Comparison of ENCODE assay signal across 11 mouse cellular contexts in genomic region chr2:112309161-112309600, GRCm38 (mm10). TPM values are rescaled to one million over a fixed set of nuclear protein-coding genes. Genes with fewer than 3 reads are reported as not detected.
A peak's percentile ranks its signal among the peaks of the same experiment; 100 is the strongest.
DNase-seq lines count a peak whose midpoint lies in the region; ATAC-seq lines count a peak whose summit lies in the region.
"Had no signal": no experiment of that assay in that cellular context is flagged by ENCODE, and none has a peak within 500 bp of the region (broad histone marks: within the 10 kb centered on the region; RNA-seq: fewer than 3 reads in every experiment).

No protein-coding gene starts in this region.

- WGBS in liver, embryonic 11.5 days = 50% methylated on average over 10 of the region's 10 CpGs
- WGBS in heart, embryonic 15.5 days = 28% methylated on average over 10 of the region's 10 CpGs
- WGBS in midbrain, embryonic 14.5 days = 84% methylated on average over 10 of the region's 10 CpGs

- peak overlapping the region; percentile 13 for H3K4me2 ChIP-seq in liver, embryonic 11.5 days
- H3K4me2 ChIP-seq in heart, embryonic 15.5 days = peak overlapping the region; percentile 35
- no peak overlapping the region for H3K4me2 ChIP-seq in midbrain, embryonic 14.5 days (ENCODE audit: low read length)

- H3K27me3 ChIP-seq in liver, embryonic 11.5 days (replicated peaks; ENCODE audit: control insufficient read depth, insufficient read depth, low read length) = no peaks in the 10 kb centered on the region
- no peaks in the 10 kb centered on the region for H3K27me3 ChIP-seq in heart, embryonic 15.5 days
- no peaks in the 10 kb centered on the region for H3K27me3 ChIP-seq in midbrain, embryonic 14.5 days (ENCODE audit: control insufficient read depth, insufficient read depth, low read length)

- H3K9ac ChIP-seq in liver, embryonic 11.5 days (ENCODE audit: low read depth, low read length) = no peak overlapping the region
- no peak overlapping the region for H3K9ac ChIP-seq in heart, embryonic 15.5 days
- no peak overlapping the region for H3K9ac ChIP-seq in midbrain, embryonic 14.5 days (replicated peaks; ENCODE audit: low read length)

- H3K9me3 ChIP-seq in liver, embryonic 11.5 days (ENCODE audit: control insufficient read depth, low read length) = no peaks in the 10 kb centered on the region
- H3K9me3 ChIP-seq in heart, embryonic 15.5 days (replicated peaks) = no peaks in the 10 kb centered on the region
- no peaks in the 10 kb centered on the region for H3K9me3 ChIP-seq in midbrain, embryonic 14.5 days (ENCODE audit: control insufficient read depth, low read length)

- peak; percentile 14 to 52 for DNase-seq in adrenal gland, adult (ENCODE audit: inconsistent age in 2 of 2, low spot score in 1 of 2)
- DNase-seq in adrenal gland, postnatal 10 days = no peak
- DNase-seq in liver, embryonic 11.5 days (ENCODE audit: low spot score) = no peak
- no peak for DNase-seq in liver
- no peak for DNase-seq in embryo, embryonic 11 days
- DNase-seq in midbrain, embryonic 14.5 days = no peak

- peaks cover 4% of the 10 kb centered on the region; the same call in 1 of the 2 replicates for H3K4me1 ChIP-seq in liver, embryonic 11.5 days (replicated peaks; ENCODE audit: control insufficient read depth, insufficient read depth, low read length)
- H3K4me1 ChIP-seq in heart, embryonic 15.5 days (replicated peaks) = peaks cover 16% of the 10 kb centered on the region
- H3K4me1 ChIP-seq in midbrain, embryonic 14.5 days (ENCODE audit: control insufficient read depth, insufficient read depth, low read length) = no peaks in the 10 kb centered on the region

- no peak overlapping the region for H3K27ac ChIP-seq in liver, embryonic 11.5 days (ENCODE audit: low read depth, low read length)
- H3K27ac ChIP-seq in heart, embryonic 15.5 days = peak overlapping the region; percentile 62
- H3K27ac ChIP-seq in midbrain, embryonic 14.5 days (replicated peaks; ENCODE audit: low read depth, low read length) = no peak overlapping the region

- H3K4me3 ChIP-seq in liver, embryonic 11.5 days (ENCODE audit: low read depth, low read length) = no peak overlapping the region
- H3K4me3 ChIP-seq in heart, embryonic 15.5 days = no peak overlapping the region
- no peak overlapping the region for H3K4me3 ChIP-seq in midbrain, embryonic 14.5 days (replicated peaks; ENCODE audit: low read depth, low read length)

- 0 out of 2 replicates have a peak, but pooled peaks have one; percentile 56 for ATAC-seq in liver, embryonic 11.5 days (replicated peaks; ENCODE audit: low FRiP score)
- peak; percentile 50; the same call in 1 of the 2 replicates for ATAC-seq in heart, embryonic 15.5 days (replicated peaks; ENCODE audit: insufficient number of reproducible peaks, insufficient read depth, low FRiP score, low read depth)
- ATAC-seq in megakaryocyte, adult 5-6 weeks (ENCODE audit: poor library complexity, severe bottlenecking) = peak; percentile 21; the same call in 1 of the 2 replicates
- no peak for ATAC-seq in midbrain, embryonic 14.5 days (ENCODE audit: low FRiP score, low TSS enrichment)

- no peaks in the 10 kb centered on the region for H3K36me3 ChIP-seq in liver, embryonic 11.5 days (ENCODE audit: control insufficient read depth, insufficient read depth, low read length)
- no peaks in the 10 kb centered on the region for H3K36me3 ChIP-seq in heart, embryonic 15.5 days
- H3K36me3 ChIP-seq in midbrain, embryonic 14.5 days (ENCODE audit: control insufficient read depth, insufficient read depth, low read length) = no peaks in the 10 kb centered on the region

RNA-seq across cellular contexts. Expression of gene Gm21985, which starts 43.1 kb away (rescaled TPM):
- under 1 TPM in 1 of 2 experiments, not detected in 1; 0.54 TPM for total RNA-seq in adrenal gland, postnatal 10 days (2021)
- not detected in 2 replicates for polyA plus RNA-seq in liver, embryonic 11.5 days (2014; fragmentation: Nextera tagmentation; extraction: Ambion mirVana)
- polyA plus RNA-seq in heart, embryonic 15.5 days (2015; fragmentation: Nextera tagmentation; extraction: Ambion mirVana) = not detected in 2 replicates
- not detected in 2 replicates for total RNA-seq in megakaryocyte, adult 5-6 weeks (2015)
- total RNA-seq in megakaryocyte, adult 5-6 weeks (2017) = 0.24 and 0.95 TPM in 2 replicates
- not detected in 2 replicates for polyA plus RNA-seq in midbrain, embryonic 14.5 days (2014; fragmentation: Nextera tagmentation; extraction: Ambion mirVana)
- total RNA-seq: liver, adult 2 months had no signal
- polyA plus RNA-seq: liver, adult 2 months; spleen, adult 2 months had no signal

RNA-seq across cellular contexts. Expression of gene Slc12a6, which starts 43.6 kb away (rescaled TPM):
- total RNA-seq in adrenal gland, postnatal 10 days (2021) = 10 to 100 TPM; 33.1 to 43.7 TPM
- 12.3 and 12.7 TPM in 2 replicates for polyA plus RNA-seq in liver, embryonic 11.5 days (2014; fragmentation: Nextera tagmentation; extraction: Ambion mirVana)
- 9.6 and 11.4 TPM in 2 replicates for polyA plus RNA-seq in heart, embryonic 15.5 days (2015; fragmentation: Nextera tagmentation; extraction: Ambion mirVana)
- 108 and 110 TPM in 2 replicates for total RNA-seq in megakaryocyte, adult 5-6 weeks (2015)
- 111 and 132 TPM in 2 replicates for total RNA-seq in megakaryocyte, adult 5-6 weeks (2017)
- 18.6 and 25.9 TPM in 2 replicates for polyA plus RNA-seq in midbrain, embryonic 14.5 days (2014; fragmentation: Nextera tagmentation; extraction: Ambion mirVana)

RNA-seq across cellular contexts. Expression of gene Nop10, which starts 47.5 kb away (rescaled TPM):
- total RNA-seq in adrenal gland, postnatal 10 days (2021) = 100 to 1,000 TPM; 121 to 126 TPM
- polyA plus RNA-seq in liver, embryonic 11.5 days (2014; fragmentation: Nextera tagmentation; extraction: Ambion mirVana) = 346 and 364 TPM in 2 replicates
- 159 and 160 TPM in 2 replicates for polyA plus RNA-seq in heart, embryonic 15.5 days (2015; fragmentation: Nextera tagmentation; extraction: Ambion mirVana)
- total RNA-seq in megakaryocyte, adult 5-6 weeks (2015) = 48.1 and 56.2 TPM in 2 replicates
- 72.9 and 74.8 TPM in 2 replicates for total RNA-seq in megakaryocyte, adult 5-6 weeks (2017)
- polyA plus RNA-seq in midbrain, embryonic 14.5 days (2014; fragmentation: Nextera tagmentation; extraction: Ambion mirVana) = 136 and 182 TPM in 2 replicates

RNA-seq across cellular contexts. Expression of gene Nutm1, which starts 50.1 kb away (rescaled TPM):
- not detected for total RNA-seq in adrenal gland, postnatal 10 days (2021)
- not detected in 2 replicates for polyA plus RNA-seq in liver, embryonic 11.5 days (2014; fragmentation: Nextera tagmentation; extraction: Ambion mirVana)
- not detected in 2 replicates for polyA plus RNA-seq in heart, embryonic 15.5 days (2015; fragmentation: Nextera tagmentation; extraction: Ambion mirVana)
- total RNA-seq in megakaryocyte, adult 5-6 weeks (2015) = not detected in 2 replicates
- not detected in 2 replicates for total RNA-seq in megakaryocyte, adult 5-6 weeks (2017)
- polyA plus RNA-seq in midbrain, embryonic 14.5 days (2014; fragmentation: Nextera tagmentation; extraction: Ambion mirVana) = 0.05 TPM in 1 of 2 replicates, not detected in the other
- total RNA-seq: heart, postnatal 14 days; liver, adult 2 months had no signal
- polyA plus RNA-seq: liver, adult 2 months; spleen, adult 2 months had no signal

RNA-seq across cellular contexts. Expression of gene Emc4, which starts 58.6 kb away (rescaled TPM):
- 10 to 100 TPM; 75.7 to 89.7 TPM for total RNA-seq in adrenal gland, postnatal 10 days (2021)
- 82.2 and 84.8 TPM in 2 replicates for polyA plus RNA-seq in liver, embryonic 11.5 days (2014; fragmentation: Nextera tagmentation; extraction: Ambion mirVana)
- polyA plus RNA-seq in heart, embryonic 15.5 days (2015; fragmentation: Nextera tagmentation; extraction: Ambion mirVana) = 92.2 and 97.4 TPM in 2 replicates
- total RNA-seq in megakaryocyte, adult 5-6 weeks (2015) = 60.0 and 65.6 TPM in 2 replicates
- total RNA-seq in megakaryocyte, adult 5-6 weeks (2017) = 39.5 and 39.9 TPM in 2 replicates
- 147 and 187 TPM in 2 replicates for polyA plus RNA-seq in midbrain, embryonic 14.5 days (2014; fragmentation: Nextera tagmentation; extraction: Ambion mirVana)

Comparison
In these comparisons a context has a peak if more than half of its experiments do, and no peak if none do; other contexts are left out.
1. DNase-seq: peak in adrenal gland, adult (2 of 2); none in adrenal gland, postnatal 10 days (single experiment), liver, embryonic 11.5 days (single experiment), liver (single experiment), embryo, embryonic 11 days (single experiment) and midbrain, embryonic 14.5 days (single experiment).